Mouse (Mus musculus) heart, adult 2 months (tissue): Measurements from ENCODE around the gene Gm44790. TPM values are rescaled to one million over a fixed set of nuclear protein-coding genes. Genes with fewer than 3 reads are reported as not detected.
"Not testable (repeated sequence)": the region's sequence is repeated elsewhere in the genome, so short reads cannot be mapped to it uniquely, and the experiment has no call there.

ENCODE experiments used
- DNase-seq, 2 experiments: peaks; one replicate each; pipeline ENCODE4 v3.0.0; 2021
- H3K27ac ChIP-seq: fragments of 200-600 bp; 2 replicates; pipeline ENCODE4 v1.8.1; 2022
- H3K27me3 ChIP-seq: fragments of 200-500 bp; 2 replicates; pipeline ENCODE4 v1.6.1; 2012; ENCODE audit warnings: mild to moderate bottlenecking, low read length, inconsistent platforms, mixed read lengths; ENCODE audit not compliant: control insufficient read depth, insufficient read depth
- H3K36me3 ChIP-seq: fragments of 200-500 bp; 2 replicates; pipeline ENCODE4 v1.6.1; 2012; ENCODE audit warnings: low read length, inconsistent platforms; ENCODE audit not compliant: control insufficient read depth, insufficient read depth
- H3K4me1 ChIP-seq: fragments of 200-500 bp; 2 replicates; pipeline ENCODE4 v1.6.1; 2011; ENCODE audit warnings: low read length; ENCODE audit not compliant: control insufficient read depth, insufficient read depth
- H3K4me3 ChIP-seq: fragments of 200-600 bp; 2 replicates; pipeline ENCODE4 v1.8.1; 2022
- H3K79me2 ChIP-seq: fragments of 200-500 bp; replicated peaks from 2 replicates; pipeline ENCODE4 v1.6.1; 2012; ENCODE audit warnings: mild to moderate bottlenecking, inconsistent platforms, low read length, moderate library complexity, mixed read lengths; ENCODE audit not compliant: control insufficient read depth, insufficient read depth
- H3K9ac ChIP-seq: fragments of 200-500 bp; 2 replicates; pipeline ENCODE4 v1.6.1; 2012; ENCODE audit warnings: low read depth, mild to moderate bottlenecking, control low read depth, inconsistent platforms, low read length, mixed read lengths
- CTCF ChIP-seq: fragments of 200-600 bp; IDR thresholded peaks from 2 replicates; pipeline ENCODE4 v1.8.1; 2022; ENCODE audit warnings: antibody characterized with exemption, mild to moderate bottlenecking, moderate library complexity
- EP300 ChIP-seq: fragments of 200-500 bp; IDR thresholded peaks from 2 replicates; pipeline ENCODE4 v1.6.1; 2011; ENCODE audit warnings: low read depth, low read length, control low read depth; ENCODE audit not compliant: insufficient read depth
- POLR2A ChIP-seq: fragments of 200-500 bp; IDR thresholded peaks from 2 replicates; pipeline ENCODE4 v1.6.1; 2011; ENCODE audit warnings: mild to moderate bottlenecking, low read depth, low read length, control low read depth; ENCODE audit not compliant: insufficient read depth
- WGBS: fragments of 180-500 bp; shearing (Covaris S2); methylation state at CpG from one replicate; pipeline ENCODE4 v1.1.7; 2018; 5-methylcytosine and 5-hydroxymethylcytosine counted together
- intact Hi-C: fragments of 180-260 bp; cut with DNase I; formaldehyde crosslinking; loops from one replicate; pipeline ENCODE4 v1.15.1; 2025
- long read RNA-seq: library from polyadenylated mRNA; stranded (forward); transcript quantifications from one replicate; pipeline ENCODE4 v2.0.0, GENCODE M21; 2021
- polyA plus RNA-seq: library from polyadenylated mRNA; depleted of rRNA; stranded (reverse); fragments of >200 nt; gene quantifications from 2 replicates; pipeline ENCODE4 v1.2.3, GENCODE M21; 2012; rRNA removed
- total RNA-seq, 2 experiments: library from RNA; stranded (reverse); gene quantifications; 2 replicates each; pipeline ENCODE4 v1.2.3; 2021

Gm44790 gene
- total RNA-seq (not detected), polyA plus RNA-seq (not detected in 2 replicates)
- long read RNA-seq, result 0 reads

- H3K79me2 ChIP-seq, result no peaks in the 10 kb centered on the region
- H3K27ac ChIP-seq, result no peak within 1 kb of the TSS
- H3K36me3 ChIP-seq, result peaks cover 3% of the 10 kb centered on the region; the same call in 1 of the 2 replicates
- DNase-seq, result no peak
- no peaks in the 10 kb centered on the region for H3K4me1 ChIP-seq
- H3K9ac ChIP-seq, result no peak within 1 kb of the TSS
- intact Hi-C loops, result no loop called here
- no peaks in the 10 kb centered on the region for H3K27me3 ChIP-seq
- TF ChIP-seq CTCF (no peak), POLR2A (no peak), EP300 (no peak)
- 93% methylated on average over 1 of the region's 1 CpGs for WGBS
- no peak within 1 kb of the TSS for H3K4me3 ChIP-seq
Observed at GRCm38 (mm10) chr6:86426358-86426757, at the start of gene Gm44790. TSS of gene Gm44790 (plus strand) at chr6:86426658.

GRCm38 (mm10) chr6:86378341-86378740, 48.1 kb upstream of the Gm44790 start:
- no peak for DNase-seq
- Histone ChIP-seq H3K36me3 (no peaks in the 10 kb centered on the region), H3K4me1 (no peaks in the 10 kb centered on the region), H3K9ac (no peak overlapping the region), H3K4me3 (no peak overlapping the region), H3K79me2 (no peaks in the 10 kb centered on the region), H3K27me3 (no peaks in the 10 kb centered on the region), H3K27ac (no peak overlapping the region)
- TF ChIP-seq POLR2A (no peak), EP300 (no peak), CTCF (no peak)
- intact Hi-C loops, result loop anchor here (10.0 kb wide), 1 partner anchor 434 kb away; no protein-coding TSS in a partner anchor
- WGBS, result 88% methylated on average over 3 of the region's 3 CpGs

GRCm38 (mm10) chr6:86380112-86380511, 46.3 kb upstream of the Gm44790 start:
- DNase-seq, intact Hi-C loops, H3K4me3 ChIP-seq, H3K9ac ChIP-seq, H3K27ac ChIP-seq, H3K36me3 ChIP-seq, H3K4me1 ChIP-seq, H3K27me3 ChIP-seq, H3K79me2 ChIP-seq: not testable (repeated sequence)
- WGBS, result 66% methylated on average over 8 of the region's 8 CpGs

- no peaks in the 10 kb centered on the region for H3K4me1 ChIP-seq
- DNase-seq, result no peak
- H3K36me3 ChIP-seq, result no peaks in the 10 kb centered on the region
- H3K4me3 ChIP-seq, result no peak overlapping the region
- H3K27me3 ChIP-seq, result no peaks in the 10 kb centered on the region
- intact Hi-C loops, result no loop called here
- no peaks in the 10 kb centered on the region for H3K79me2 ChIP-seq
- no peak overlapping the region for H3K9ac ChIP-seq
- no peak for TF ChIP-seq CTCF
- no peak for TF ChIP-seq POLR2A
- no peak for TF ChIP-seq EP300
- no peak overlapping the region for H3K27ac ChIP-seq
Observed at GRCm38 (mm10) chr6:86382551-86382950, 43.9 kb upstream of the Gm44790 start.

- no peaks in the 10 kb centered on the region for H3K27me3 ChIP-seq
- intact Hi-C loops, result no loop called here
- no peaks in the 10 kb centered on the region for H3K4me1 ChIP-seq
- 44% methylated on average over 16 of the region's 16 CpGs for WGBS
- no peak overlapping the region for H3K27ac ChIP-seq
- DNase-seq, result no peak
- H3K79me2 ChIP-seq, result no peaks in the 10 kb centered on the region
- H3K36me3 ChIP-seq, result no peaks in the 10 kb centered on the region
- H3K9ac ChIP-seq, result no peak overlapping the region
- H3K4me3 ChIP-seq, result no peak overlapping the region
- no peak for TF ChIP-seq CTCF
- TF ChIP-seq EP300, result no peak
- TF ChIP-seq POLR2A, result no peak
Observed at GRCm38 (mm10) chr6:86383370-86383769, 43.1 kb upstream of the Gm44790 start.

GRCm38 (mm10) chr6:86384692-86385091, 41.8 kb upstream of the Gm44790 start:
- intact Hi-C loops, result no loop called here
- Histone ChIP-seq H3K36me3 (no peaks in the 10 kb centered on the region), H3K4me3 (no peak overlapping the region), H3K79me2 (no peaks in the 10 kb centered on the region), H3K4me1 (no peaks in the 10 kb centered on the region), H3K27ac (no peak overlapping the region), H3K9ac (no peak overlapping the region), H3K27me3 (no peaks in the 10 kb centered on the region)
- no peak for DNase-seq
- 56% methylated on average over 4 of the region's 4 CpGs for WGBS
- TF ChIP-seq POLR2A (no peak), EP300 (no peak), CTCF (no peak)
